Mouse (Mus musculus) bone marrow, adult 2 months (tissue): ENCODE measurements around the gene Csnk1e.

ENCODE experiments used
- CTCF ChIP-seq: fragments of 200-500 bp; IDR thresholded peaks from 2 replicates; pipeline ENCODE4 v1.5.1; 2011; ENCODE audit warnings: low read length, control low read depth; ENCODE audit not compliant: control insufficient read depth, insufficient read depth
- POLR2A ChIP-seq: fragments of 200-500 bp; IDR thresholded peaks from 2 replicates; pipeline ENCODE4 v1.6.1; 2011; ENCODE audit warnings: low read depth, mild to moderate bottlenecking, control low read depth, low read length, borderline replicate concordance; ENCODE audit not compliant: control insufficient read depth

DNA sequence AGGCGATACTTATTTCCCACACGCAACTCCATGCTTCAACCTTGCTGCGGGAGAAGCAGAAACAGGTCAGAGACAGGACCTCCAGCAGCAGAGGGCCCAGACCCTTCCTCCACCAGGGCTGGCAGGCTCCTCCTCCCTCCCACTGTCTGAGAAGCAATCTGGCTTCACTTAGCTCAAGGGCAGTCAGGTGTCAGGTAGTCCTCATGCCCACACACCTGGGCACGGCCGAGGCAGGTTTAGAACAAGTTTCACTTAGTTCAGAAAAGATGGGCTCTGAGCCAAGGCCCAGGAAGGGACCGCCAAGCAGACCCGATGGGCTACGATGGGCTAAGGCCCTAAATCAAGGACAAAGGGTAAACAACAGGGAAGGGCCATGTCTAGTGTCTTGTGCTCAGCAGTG is 16.6 kb downstream of the Csnk1e start:
- TF ChIP-seq CTCF: no peak
- TF ChIP-seq POLR2A: no peak
